Mouse (Mus musculus): ENCODE measurements around the gene Mfsd11. TPM values are rescaled to one million over a fixed set of nuclear protein-coding genes. Genes with fewer than 3 reads are reported as not detected.
"Not testable (repeated sequence)": the region's sequence is repeated elsewhere in the genome, so short reads cannot be mapped to it uniquely, and the experiment has no call there.

Mfsd11 gene
- polyA plus RNA-seq, 1 experiment = 34.8 TPM

DNA sequence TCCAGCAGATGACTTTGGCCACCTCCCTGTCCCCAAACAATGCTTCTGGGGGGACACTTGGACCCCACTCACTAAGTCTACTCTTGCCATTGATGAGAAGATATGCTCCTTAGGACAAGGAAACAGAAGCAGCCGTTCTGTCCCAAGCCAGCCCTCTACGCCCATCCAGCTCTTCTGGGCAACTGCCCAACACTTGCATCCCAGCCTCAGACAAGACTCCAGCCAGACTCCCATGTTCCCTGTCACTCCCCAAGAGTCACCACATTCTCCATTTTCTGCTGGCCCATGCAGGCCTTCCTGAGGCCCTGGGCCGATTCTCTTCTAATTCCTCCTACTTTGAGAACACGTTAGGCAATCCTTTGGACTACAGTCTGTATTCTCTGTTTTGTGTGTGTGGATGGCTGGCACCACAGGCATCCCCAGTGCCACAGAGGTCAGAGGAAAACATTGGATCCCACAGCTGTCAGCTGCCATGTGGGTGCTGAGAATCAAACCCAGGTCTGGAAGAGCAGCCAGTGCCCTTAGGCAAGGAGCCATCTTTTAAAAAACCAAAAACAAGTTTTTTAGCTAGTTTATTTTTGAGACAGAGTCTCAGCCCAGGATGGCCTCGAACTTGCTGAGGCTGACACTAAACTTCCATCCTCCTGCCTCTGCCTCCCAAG lies 32.2 kb upstream of the Mfsd11 start:
- Histone ChIP-seq H3K4me1 (ENCODE audit: control insufficient read depth, insufficient read depth, low read length) (peaks cover 3% of the 10 kb centered on the region; the same call in 1 of the 2 replicates), H3K4me3 (ENCODE audit: insufficient read depth, low read length) (no peak overlapping the region), H3K27ac (ENCODE audit: insufficient read depth, low read length) (no peak overlapping the region)
- TF ChIP-seq POLR2A (IDR thresholded peaks at IDR 0.05; ENCODE audit: extremely low read depth, insufficient read depth, low read length) (no peak), CTCF (IDR thresholded peaks at IDR 0.05; ENCODE audit: extremely low read depth, insufficient read depth, low read length) (no peak)

DNA sequence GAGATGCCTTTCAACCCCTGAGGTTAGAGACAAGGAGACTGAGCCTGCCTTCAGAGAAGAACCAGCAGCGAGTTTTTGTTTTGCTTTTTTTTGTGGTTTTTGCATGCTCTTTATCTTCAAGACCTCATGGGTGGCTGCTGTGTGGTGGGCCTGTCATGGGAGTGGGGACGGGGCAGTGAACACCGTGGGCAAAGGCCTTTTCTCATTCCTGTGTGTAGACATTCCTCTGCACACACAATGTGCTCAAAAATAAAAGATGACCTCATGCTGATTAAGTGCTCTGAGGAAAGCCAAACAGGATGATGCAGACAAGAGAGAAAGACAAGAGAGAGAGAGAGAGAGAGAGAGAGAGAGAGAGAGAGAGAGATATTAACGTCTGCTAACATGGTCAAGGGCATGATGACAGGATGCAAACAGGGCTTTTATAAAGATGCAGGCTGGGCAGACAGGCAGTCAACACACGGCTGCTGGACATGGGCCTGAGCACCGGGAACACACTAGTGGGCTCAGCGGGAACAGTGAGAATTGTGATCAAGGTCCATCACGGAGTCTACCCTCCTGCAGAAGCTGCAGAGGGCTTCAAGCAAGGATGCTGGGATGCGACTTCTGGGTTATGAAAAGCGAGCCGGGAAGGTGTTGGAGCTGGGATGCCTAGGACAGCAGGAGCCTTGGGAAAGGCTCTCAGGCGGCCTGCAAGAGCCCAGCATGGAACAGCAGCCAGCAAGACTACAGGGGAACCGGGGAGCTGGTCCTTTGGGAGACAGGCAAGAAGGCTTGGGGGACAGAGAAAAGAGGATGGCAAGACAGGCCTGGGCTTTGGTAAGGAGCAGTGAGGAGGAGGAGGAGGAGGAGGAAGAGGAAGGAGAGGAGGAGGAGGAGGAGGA lies 30.9 kb upstream of the Mfsd11 start:
- Histone ChIP-seq H3K4me3 (ENCODE audit: insufficient read depth, low read length) (no peak overlapping the region), H3K27ac (ENCODE audit: insufficient read depth, low read length) (no peak overlapping the region), H3K4me1 (ENCODE audit: control insufficient read depth, insufficient read depth, low read length) (peaks cover 3% of the 10 kb centered on the region; the same call in 1 of the 2 replicates)
- no peak for TF ChIP-seq CTCF (IDR thresholded peaks at IDR 0.05; ENCODE audit: extremely low read depth, insufficient read depth, low read length)
- no peak for TF ChIP-seq POLR2A (IDR thresholded peaks at IDR 0.05; ENCODE audit: extremely low read depth, insufficient read depth, low read length)

DNA sequence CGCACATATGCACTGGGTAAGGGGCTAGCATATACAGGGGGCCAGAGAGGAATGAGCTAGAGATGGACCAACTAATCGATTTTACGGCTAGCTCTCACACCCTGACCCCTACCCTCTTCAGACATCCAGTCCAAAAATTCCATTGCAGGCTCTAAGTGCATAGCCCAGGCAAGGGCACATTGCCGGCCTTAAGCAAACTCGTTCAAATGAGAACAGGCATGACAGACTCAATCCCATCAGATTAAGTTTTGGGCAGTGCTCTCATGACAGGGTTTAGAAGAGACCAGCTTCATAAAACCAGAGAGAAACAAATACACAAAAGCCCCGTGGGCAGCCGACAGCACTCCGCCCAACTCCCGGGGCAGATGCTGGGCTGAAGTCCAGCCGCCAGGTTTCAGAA lies 30.0 kb upstream of the Mfsd11 start:
- no peak overlapping the region for H3K4me3 ChIP-seq (ENCODE audit: insufficient read depth, low read length)
- peaks cover 3% of the 10 kb centered on the region; the same call in 1 of the 2 replicates for H3K4me1 ChIP-seq (ENCODE audit: control insufficient read depth, insufficient read depth, low read length)
- no peak for TF ChIP-seq POLR2A (IDR thresholded peaks at IDR 0.05; ENCODE audit: extremely low read depth, insufficient read depth, low read length)
- TF ChIP-seq CTCF (IDR thresholded peaks at IDR 0.05; ENCODE audit: extremely low read depth, insufficient read depth, low read length) = no peak
- H3K27ac ChIP-seq (ENCODE audit: insufficient read depth, low read length) = no peak overlapping the region

DNA sequence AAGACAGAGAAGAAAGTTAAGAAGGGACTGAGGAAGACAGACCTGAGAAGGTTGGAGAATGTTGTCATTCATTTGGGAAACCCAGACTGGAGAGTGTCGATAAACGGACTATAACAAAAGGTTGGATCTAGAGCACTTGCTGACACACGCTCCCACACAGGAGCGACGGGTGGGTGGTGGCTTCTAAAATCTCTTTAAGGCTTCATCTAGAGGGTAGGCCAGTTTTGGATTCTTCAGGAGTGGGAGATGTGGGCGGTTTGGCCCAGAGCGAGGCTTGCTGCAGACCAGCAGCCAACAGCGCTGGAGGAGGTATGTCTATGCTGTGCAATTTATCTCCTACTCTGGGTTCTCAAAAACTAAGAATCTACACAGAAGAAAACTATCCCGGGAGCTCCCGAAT lies 29.6 kb upstream of the Mfsd11 start:
- Histone ChIP-seq H3K4me3 (ENCODE audit: insufficient read depth, low read length) (no peak overlapping the region), H3K27ac (ENCODE audit: insufficient read depth, low read length) (no peak overlapping the region), H3K4me1 (ENCODE audit: control insufficient read depth, insufficient read depth, low read length) (peaks cover 3% of the 10 kb centered on the region; the same call in 1 of the 2 replicates)
- no peak for TF ChIP-seq POLR2A (IDR thresholded peaks at IDR 0.05; ENCODE audit: extremely low read depth, insufficient read depth, low read length)
- no peak for TF ChIP-seq CTCF (IDR thresholded peaks at IDR 0.05; ENCODE audit: extremely low read depth, insufficient read depth, low read length)

DNA sequence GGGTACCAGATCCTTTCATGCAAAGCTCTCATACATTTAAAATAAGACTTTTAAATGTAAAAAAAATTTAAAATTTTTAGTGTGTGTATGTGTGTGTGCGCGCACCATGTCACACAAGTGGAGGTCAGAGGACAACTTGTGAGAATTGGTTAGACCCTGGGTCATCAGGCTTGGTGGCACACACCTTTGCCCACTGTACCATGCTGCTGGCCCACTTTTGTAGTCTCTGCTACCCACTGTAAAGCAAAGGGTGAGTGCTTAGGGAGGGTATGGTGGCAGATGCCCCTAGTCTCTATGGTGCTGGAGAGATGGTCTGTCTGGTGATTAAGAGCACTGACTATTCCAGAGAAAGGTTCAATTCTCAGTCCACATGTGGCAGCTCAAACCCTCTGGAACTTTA lies 29.0 kb upstream of the Mfsd11 start:
- H3K4me3 ChIP-seq (ENCODE audit: insufficient read depth, low read length) = no peak overlapping the region
- H3K27ac ChIP-seq (ENCODE audit: insufficient read depth, low read length) = no peak overlapping the region
- H3K4me1 ChIP-seq (ENCODE audit: control insufficient read depth, insufficient read depth, low read length) = peaks cover 3% of the 10 kb centered on the region; the same call in 1 of the 2 replicates
- TF ChIP-seq POLR2A (IDR thresholded peaks at IDR 0.05; ENCODE audit: extremely low read depth, insufficient read depth, low read length) (no peak), CTCF (IDR thresholded peaks at IDR 0.05; ENCODE audit: extremely low read depth, insufficient read depth, low read length) (no peak)

DNA sequence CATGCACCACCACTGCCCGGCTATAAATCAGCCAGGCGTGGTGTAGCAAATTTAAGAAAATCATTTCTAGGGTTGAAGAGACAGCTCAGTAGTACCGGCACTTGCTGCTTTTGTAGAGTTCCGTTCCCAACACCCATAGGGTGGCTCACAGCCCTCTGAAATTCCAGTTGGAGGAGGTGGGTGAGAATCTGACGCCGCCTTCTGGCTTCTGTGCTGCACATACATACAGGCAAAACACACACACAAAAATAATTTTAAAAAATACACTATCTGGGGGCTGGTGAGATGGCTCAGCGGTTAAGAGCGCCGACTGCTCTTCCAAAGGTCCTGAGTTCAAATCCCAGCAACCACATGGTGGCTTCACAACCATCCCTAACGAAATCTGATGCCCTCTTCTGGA lies 28.4 kb upstream of the Mfsd11 start:
- H3K27ac ChIP-seq (ENCODE audit: insufficient read depth, low read length); H3K4me3 ChIP-seq (ENCODE audit: insufficient read depth, low read length); H3K4me1 ChIP-seq (ENCODE audit: control insufficient read depth, insufficient read depth, low read length): not testable (repeated sequence)

DNA sequence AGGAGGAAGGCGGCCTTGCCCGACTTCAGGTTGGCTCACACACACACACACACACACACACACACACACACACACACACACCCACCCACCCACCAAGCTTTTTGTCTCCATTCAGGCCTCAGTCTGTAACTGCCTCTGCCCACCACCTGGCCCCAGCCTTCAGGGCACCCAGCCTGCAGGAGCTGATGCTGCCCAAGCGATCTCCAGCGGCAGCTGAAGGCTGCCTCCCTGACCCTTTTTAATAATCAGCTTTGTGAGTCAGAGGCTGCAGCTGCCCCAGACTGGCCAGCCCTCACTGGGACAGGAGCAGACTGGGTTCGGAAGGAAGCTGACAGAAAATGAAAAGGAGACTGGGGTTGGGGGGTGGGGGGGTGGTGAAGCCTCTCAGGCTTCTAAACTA lies 27.0 kb upstream of the Mfsd11 start:
- no peak for TF ChIP-seq CTCF (IDR thresholded peaks at IDR 0.05; ENCODE audit: extremely low read depth, insufficient read depth, low read length)
- no peak for TF ChIP-seq POLR2A (IDR thresholded peaks at IDR 0.05; ENCODE audit: extremely low read depth, insufficient read depth, low read length)

DNA sequence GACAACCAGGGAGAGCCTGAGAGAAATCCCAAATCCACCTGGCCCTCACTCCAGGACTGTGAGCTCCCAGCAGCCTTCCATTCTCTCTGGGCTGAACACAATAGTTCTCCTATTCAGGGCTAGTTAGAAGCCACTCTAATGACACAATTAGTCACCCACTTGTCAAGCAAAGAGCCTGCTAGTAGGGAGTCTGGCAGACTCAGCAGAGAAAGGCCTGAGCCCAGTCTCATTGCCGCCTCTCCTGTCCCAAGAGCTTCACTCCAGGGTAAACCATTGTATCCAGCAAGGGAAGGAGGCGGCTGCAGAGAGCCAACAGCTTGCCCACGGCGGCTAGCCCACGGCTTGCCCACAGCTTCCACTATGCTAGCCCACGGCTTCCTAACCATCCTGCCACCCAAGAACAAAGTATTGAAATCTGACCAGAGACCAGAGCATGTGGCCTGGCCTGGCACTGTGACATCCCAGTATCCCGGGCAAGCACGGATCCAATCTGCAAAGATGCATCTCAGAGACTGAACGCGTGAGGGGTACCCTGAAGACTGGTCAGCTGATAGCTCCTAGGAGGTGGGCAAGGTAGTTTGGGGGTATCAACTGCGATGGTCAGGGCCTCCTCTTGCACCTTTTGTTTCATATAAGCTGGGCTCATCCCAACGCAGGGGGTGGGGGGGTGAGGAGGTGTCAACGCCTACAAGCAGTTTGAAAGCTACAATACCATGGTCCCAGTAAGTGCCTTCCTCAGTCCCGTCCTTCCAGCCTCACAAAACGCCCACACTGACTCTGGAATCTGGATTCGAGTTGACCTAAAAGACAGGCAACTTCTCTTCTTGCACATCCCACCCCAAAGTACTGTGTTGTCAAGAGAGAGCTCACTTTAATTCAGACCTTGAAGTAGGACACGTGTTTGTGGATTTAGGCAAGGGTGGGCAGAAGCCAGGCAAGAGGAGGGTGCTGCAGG lies 25.4 kb upstream of the Mfsd11 start:
- Histone ChIP-seq H3K27ac (ENCODE audit: insufficient read depth, low read length) (no peak overlapping the region), H3K4me3 (ENCODE audit: insufficient read depth, low read length) (peak overlapping the region; percentile 40)
- TF ChIP-seq POLR2A (IDR thresholded peaks at IDR 0.05; ENCODE audit: extremely low read depth, insufficient read depth, low read length) (no peak), CTCF (IDR thresholded peaks at IDR 0.05; ENCODE audit: extremely low read depth, insufficient read depth, low read length) (no peak)

More for the DNA sequence above, 27.0 kb upstream of the Mfsd11 start:
- no peak overlapping the region for H3K27ac ChIP-seq (ENCODE audit: insufficient read depth, low read length)
- H3K4me3 ChIP-seq (ENCODE audit: insufficient read depth, low read length) = no peak overlapping the region
- H3K4me1 ChIP-seq (ENCODE audit: control insufficient read depth, insufficient read depth, low read length) = peaks cover 3% of the 10 kb centered on the region; the same call in 1 of the 2 replicates

DNA sequence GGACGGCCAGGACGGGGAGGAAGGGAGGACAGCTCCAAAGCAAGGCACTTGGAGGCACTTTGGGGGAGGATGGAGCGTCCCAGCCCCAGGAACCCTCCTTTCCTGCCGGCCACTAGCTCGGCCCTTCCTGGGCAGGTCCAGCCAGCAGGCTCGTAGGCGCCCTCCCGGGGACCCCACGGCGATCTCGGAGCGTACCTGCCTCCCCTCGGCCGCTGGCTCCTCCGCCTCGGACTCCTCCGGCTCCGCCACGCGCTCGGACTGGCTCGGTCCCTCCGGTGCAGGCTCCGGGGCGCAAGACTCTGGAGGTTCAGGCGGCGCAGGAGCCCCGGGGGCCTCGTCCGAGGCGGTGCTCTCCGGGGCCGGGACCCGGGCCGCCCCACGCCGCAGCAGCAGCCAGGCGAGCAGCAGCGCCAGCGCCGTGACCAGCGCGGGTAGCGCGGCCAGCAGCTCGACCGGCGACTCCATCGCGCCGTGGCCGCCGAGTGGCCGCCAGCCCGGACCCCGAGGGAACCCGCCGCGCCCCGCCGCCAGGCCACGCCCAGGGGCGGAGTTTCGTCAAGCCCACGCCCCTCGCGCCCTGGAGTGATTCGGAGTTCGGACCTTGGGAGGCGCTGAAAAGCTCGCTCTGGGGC lies 24.6 kb upstream of the Mfsd11 start, which contains the start of gene Mxra7:
Gene Mxra7, minus strand, starts transcription at position 513 of the 632 bp plus-strand sequence.
- Histone ChIP-seq H3K27ac (ENCODE audit: insufficient read depth, low read length) (no peak within 1 kb of the TSS), H3K4me1 (ENCODE audit: control insufficient read depth, insufficient read depth, low read length) (no peaks in the 10 kb centered on the region), H3K4me3 (ENCODE audit: insufficient read depth, low read length) (peak within 1 kb of the TSS; percentile 40)
- TF ChIP-seq CTCF (IDR thresholded peaks at IDR 0.05; ENCODE audit: extremely low read depth, insufficient read depth, low read length) (no peak), POLR2A (IDR thresholded peaks at IDR 0.05; ENCODE audit: extremely low read depth, insufficient read depth, low read length) (no peak)

More for the DNA sequence above, 25.4 kb upstream of the Mfsd11 start:
- H3K4me1 ChIP-seq (ENCODE audit: control insufficient read depth, insufficient read depth, low read length) = peaks cover 3% of the 10 kb centered on the region; the same call in 1 of the 2 replicates

Measured in cortical plate, adult 2 months (tissue).